Mouse (Mus musculus) embryonic fibroblast, embryonic 13.5 days (primary cell): ENCODE data around the gene Has1.

Experiments used
- CTCF ChIP-seq: IDR thresholded peaks from 2 replicates; pipeline ENCODE4 v1.5.1; 2011; ENCODE audit warnings: mild to moderate bottlenecking, control low read depth, low read length, moderate library complexity, borderline replicate concordance; ENCODE audit not compliant: insufficient read depth
- POLR2A ChIP-seq: IDR thresholded peaks from 2 replicates; pipeline ENCODE4 v1.6.1; 2011; ENCODE audit warnings: low read depth, mild to moderate bottlenecking, control low read depth, low read length, moderate library complexity

- TF ChIP-seq CTCF (no peak), POLR2A (no peak)
These were observed 5.1 kb upstream of the Has1 start for GRCm38 (mm10) chr17:17860110-17860509.
